Mouse (Mus musculus) myocyte (in vitro differentiated cells): ENCODE measurements at regions not wholly inside any gene's neighbourhood (a gene's known extent, or its start where the extent isn't known, plus 50 kb on each side); places are given as distances from the start of the nearest gene placed in this dataset.

Experiments
- H3K27me3 ChIP-seq: one replicate; pipeline ENCODE4 v1.6.1; 2011; ENCODE audit not compliant: control insufficient read depth, insufficient read depth, insufficient read length
- H3K36me3 ChIP-seq: one replicate; pipeline ENCODE4 v1.6.1; 2011; ENCODE audit not compliant: control insufficient read depth, insufficient read depth
- H3K4me2 ChIP-seq: one replicate; pipeline ENCODE4 v1.6.1; 2011; ENCODE audit warnings: low read depth, control low read depth
- H3K4me3 ChIP-seq: one replicate; pipeline ENCODE4 v1.5.1; 2011; ENCODE audit warnings: mild to moderate bottlenecking, control low read depth, moderate library complexity
- H3K79me2 ChIP-seq: one replicate; pipeline ENCODE4 v1.6.1; 2011; ENCODE audit not compliant: control insufficient read depth, insufficient read depth
- H3ac ChIP-seq: one replicate; pipeline ENCODE4 v1.6.1; 2011; ENCODE audit not compliant: control insufficient read depth, insufficient read length
- CEBPB ChIP-seq: IDR thresholded peaks from 2 replicates; pipeline ENCODE4 v1.6.1; 2011; ENCODE audit warnings: mild to moderate bottlenecking, moderate library complexity; ENCODE audit not compliant: poor library complexity, insufficient read depth, severe bottlenecking
- E2F4 ChIP-seq: IDR thresholded peaks from one replicate; pipeline ENCODE4 v1.6.1; 2011; ENCODE audit warnings: mild to moderate bottlenecking, control low read depth, moderate library complexity; ENCODE audit not compliant: insufficient read depth
- MAX ChIP-seq: IDR thresholded peaks from one replicate; pipeline ENCODE4 v1.6.1; 2011; ENCODE audit warnings: low read depth, mild to moderate bottlenecking, control low read depth
- MYOD1 ChIP-seq, 3 experiments: IDR thresholded peaks; one replicate each; pipeline ENCODE4 v1.6.1; 2011; ENCODE audit warnings: control low read depth in 2 of 3, low read depth in 2 of 3, mild to moderate bottlenecking in 2 of 3, moderate library complexity in 1 of 3; ENCODE audit not compliant: insufficient read length in 2 of 3, control insufficient read depth in 1 of 3
- MYOG ChIP-seq, 3 experiments: IDR thresholded peaks; one replicate each; pipeline ENCODE4 v1.6.1; 2011; ENCODE audit warnings: control low read depth in 2 of 3, low read depth in 2 of 3, mild to moderate bottlenecking in 2 of 3; ENCODE audit not compliant: insufficient read length in 2 of 3, control insufficient read depth in 1 of 3, insufficient read depth in 1 of 3
- POLR2A ChIP-seq: IDR thresholded peaks from one replicate; pipeline ENCODE4 v1.6.1; 2011; ENCODE audit warnings: low read depth, mild to moderate bottlenecking, control low read depth, moderate library complexity; ENCODE audit not compliant: insufficient read length
- POLR2AphosphoS2 ChIP-seq: IDR thresholded peaks from one replicate; pipeline ENCODE4 v1.6.1; 2011; ENCODE audit warnings: low read depth, control low read depth; ENCODE audit not compliant: insufficient read length
- REST ChIP-seq: IDR thresholded peaks from one replicate; pipeline ENCODE4 v1.6.1; 2011; ENCODE audit warnings: mild to moderate bottlenecking, control low read depth, moderate library complexity; ENCODE audit not compliant: insufficient read depth, insufficient read length
- SRF ChIP-seq: IDR thresholded peaks from one replicate; pipeline ENCODE4 v1.6.1; 2011; ENCODE audit warnings: low read depth; ENCODE audit not compliant: control insufficient read depth, insufficient read length
- TCF12 ChIP-seq: IDR thresholded peaks from one replicate; pipeline ENCODE4 v1.6.1; 2011; ENCODE audit warnings: mild to moderate bottlenecking, control low read depth; ENCODE audit not compliant: poor library complexity, insufficient read depth, severe bottlenecking
- TCF3 ChIP-seq: IDR thresholded peaks from one replicate; pipeline ENCODE4 v1.6.1; 2011; ENCODE audit warnings: low read depth, control low read depth; ENCODE audit not compliant: insufficient read length
- USF1 ChIP-seq: IDR thresholded peaks from one replicate; pipeline ENCODE4 v1.6.1; 2011; ENCODE audit warnings: low read depth, mild to moderate bottlenecking, control low read depth, moderate library complexity

- H3K4me2 ChIP-seq: no peak overlapping the region
- no peak overlapping the region for H3ac ChIP-seq
These were observed 113.6 kb upstream of the Emcn start for GRCm38 (mm10) chr3:137227122-137227838.

GRCm38 (mm10) chr3:137228416-137228815, 112.5 kb upstream of the Emcn start:
- H3K36me3 ChIP-seq: no peaks in the 10 kb centered on the region
- no peak overlapping the region for H3K4me2 ChIP-seq
- H3K79me2 ChIP-seq: no peaks in the 10 kb centered on the region
- H3ac ChIP-seq: no peak overlapping the region
- no peak overlapping the region for H3K4me3 ChIP-seq
- no peaks in the 10 kb centered on the region for H3K27me3 ChIP-seq
- TF ChIP-seq USF1 (no peak), MYOG (IDR thresholded peaks at IDR 0.05; ENCODE audit: control insufficient read depth in 1 of 3, insufficient read depth in 1 of 3, insufficient read length in 2 of 3, low read depth in 2 of 3) (no peak), MAX (no peak), SRF (no peak), E2F4 (no peak), POLR2AphosphoS2 (no peak), MYOD1 (IDR thresholded peaks at IDR 0.05; ENCODE audit: control insufficient read depth in 1 of 3, insufficient read length in 2 of 3, low read depth in 2 of 3) (no peak), POLR2A (no peak), REST (no peak), TCF12 (no peak), CEBPB (no peak), TCF3 (no peak)

More at GRCm38 (mm10) chr3:137227122-137227838, 113.6 kb upstream of the Emcn start:
- Histone ChIP-seq H3K79me2 (no peaks in the 10 kb centered on the region), H3K27me3 (no peaks in the 10 kb centered on the region), H3K4me3 (no peak overlapping the region), H3K36me3 (no peaks in the 10 kb centered on the region)
- no peak for TF ChIP-seq REST
- no peak for TF ChIP-seq SRF
- no peak for TF ChIP-seq MYOD1 (IDR thresholded peaks at IDR 0.05; ENCODE audit: control insufficient read depth in 1 of 3, insufficient read length in 2 of 3, low read depth in 2 of 3)
- TF ChIP-seq CEBPB: no peak
- TF ChIP-seq MYOG (IDR thresholded peaks at IDR 0.05; ENCODE audit: control insufficient read depth in 1 of 3, insufficient read depth in 1 of 3, insufficient read length in 2 of 3, low read depth in 2 of 3): no peak
- no peak for TF ChIP-seq E2F4
- TF ChIP-seq POLR2AphosphoS2: no peak
- TF ChIP-seq MAX: no peak

GRCm38 (mm10) chr3:137242877-137243276, 98.0 kb upstream of the Emcn start:
- H3K36me3 ChIP-seq: no peaks in the 10 kb centered on the region
- TF ChIP-seq MYOD1 (IDR thresholded peaks at IDR 0.05; ENCODE audit: control insufficient read depth in 1 of 3, insufficient read length in 2 of 3, low read depth in 2 of 3): no peak
- TF ChIP-seq MYOG (IDR thresholded peaks at IDR 0.05; ENCODE audit: control insufficient read depth in 1 of 3, insufficient read depth in 1 of 3, insufficient read length in 2 of 3, low read depth in 2 of 3): no peak
- TF ChIP-seq TCF12: no peak
- no peak for TF ChIP-seq E2F4
- TF ChIP-seq POLR2AphosphoS2: no peak
- no peak for TF ChIP-seq CEBPB
- TF ChIP-seq REST: no peak
- TF ChIP-seq MAX: no peak
- H3K4me3 ChIP-seq: no peak overlapping the region
- H3K79me2 ChIP-seq: no peaks in the 10 kb centered on the region
- no peak overlapping the region for H3K4me2 ChIP-seq
- H3ac ChIP-seq: no peak overlapping the region
- no peaks in the 10 kb centered on the region for H3K27me3 ChIP-seq

GRCm38 (mm10) chr3:137263907-137264306, 77.0 kb upstream of the Emcn start:
- no peak for TF ChIP-seq CEBPB
- no peak for TF ChIP-seq TCF12
- no peak for TF ChIP-seq POLR2AphosphoS2
- no peak for TF ChIP-seq MAX
- TF ChIP-seq E2F4: no peak
- TF ChIP-seq USF1: no peak
- TF ChIP-seq REST: no peak
- TF ChIP-seq POLR2A: no peak
- no peak for TF ChIP-seq SRF
- TF ChIP-seq MYOG (IDR thresholded peaks at IDR 0.05; ENCODE audit: control insufficient read depth in 1 of 3, insufficient read depth in 1 of 3, insufficient read length in 2 of 3, low read depth in 2 of 3): no peak
- no peak for TF ChIP-seq MYOD1 (IDR thresholded peaks at IDR 0.05; ENCODE audit: control insufficient read depth in 1 of 3, insufficient read length in 2 of 3, low read depth in 2 of 3)
- no peak for TF ChIP-seq TCF3
- Histone ChIP-seq H3K27me3 (no peaks in the 10 kb centered on the region), H3K36me3 (no peaks in the 10 kb centered on the region), H3K4me3 (no peak overlapping the region), H3ac (no peak overlapping the region), H3K79me2 (no peaks in the 10 kb centered on the region), H3K4me2 (no peak overlapping the region)
